Mouse (Mus musculus) brain, embryonic 14.5 days (tissue): ENCODE measurements around the gene Vash2. TPM values are rescaled to one million over a fixed set of nuclear protein-coding genes. Genes with fewer than 3 reads are reported as not detected.
A peak's percentile ranks its signal among the peaks of the same experiment; 100 is the strongest.

ENCODE experiments used
- DNase-seq: peaks from one replicate; pipeline ENCODE4 v3.0.0-alpha.2; 2011; ENCODE audit warnings: low read depth
- CTCF ChIP-seq: fragments of 200-500 bp; IDR thresholded peaks from 2 replicates; pipeline ENCODE4 v1.5.1; 2012; ENCODE audit warnings: inconsistent platforms, mild to moderate bottlenecking, moderate library complexity, borderline replicate concordance; ENCODE audit not compliant: insufficient read depth, insufficient read length; ENCODE audit errors: extremely low read depth
- POLR2A ChIP-seq: fragments of 200-500 bp; IDR thresholded peaks from 2 replicates; pipeline ENCODE4 v1.6.1; 2012; ENCODE audit warnings: mild to moderate bottlenecking, inconsistent platforms, borderline replicate concordance; ENCODE audit not compliant: poor library complexity, insufficient read depth, insufficient read length, severe bottlenecking; ENCODE audit errors: extremely low read depth
- polyA plus RNA-seq: library from polyadenylated mRNA; depleted of rRNA; stranded (reverse); fragments of >200 nt; gene quantifications from 2 replicates; pipeline ENCODE4 v1.2.3, GENCODE M21; 2012; rRNA removed

Vash2 gene
- polyA plus RNA-seq, 1 experiment, result 66.0 TPM

DNA sequence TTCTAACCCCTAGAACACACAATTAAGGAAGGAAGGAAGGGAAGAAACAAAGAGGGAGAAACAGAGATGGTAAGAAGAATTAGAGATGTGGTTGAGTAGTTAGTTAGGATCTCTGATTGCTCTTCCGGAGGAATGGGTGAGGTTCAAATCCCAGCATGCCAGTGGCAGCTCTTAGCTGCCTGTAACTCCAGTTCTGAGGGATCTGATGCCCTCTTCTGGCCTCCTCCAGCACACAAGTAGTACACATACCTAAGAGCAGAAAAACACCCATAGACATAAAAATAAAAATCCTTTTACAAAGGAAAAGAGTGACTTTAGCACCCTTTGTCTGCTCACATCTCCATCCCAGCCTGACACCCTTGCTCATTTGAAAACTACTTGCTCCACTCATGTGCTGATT lies 66.5 kb downstream of the Vash2 start:
- peak; percentile 19 for DNase-seq
- TF ChIP-seq CTCF (no peak), POLR2A (no peak)

DNA sequence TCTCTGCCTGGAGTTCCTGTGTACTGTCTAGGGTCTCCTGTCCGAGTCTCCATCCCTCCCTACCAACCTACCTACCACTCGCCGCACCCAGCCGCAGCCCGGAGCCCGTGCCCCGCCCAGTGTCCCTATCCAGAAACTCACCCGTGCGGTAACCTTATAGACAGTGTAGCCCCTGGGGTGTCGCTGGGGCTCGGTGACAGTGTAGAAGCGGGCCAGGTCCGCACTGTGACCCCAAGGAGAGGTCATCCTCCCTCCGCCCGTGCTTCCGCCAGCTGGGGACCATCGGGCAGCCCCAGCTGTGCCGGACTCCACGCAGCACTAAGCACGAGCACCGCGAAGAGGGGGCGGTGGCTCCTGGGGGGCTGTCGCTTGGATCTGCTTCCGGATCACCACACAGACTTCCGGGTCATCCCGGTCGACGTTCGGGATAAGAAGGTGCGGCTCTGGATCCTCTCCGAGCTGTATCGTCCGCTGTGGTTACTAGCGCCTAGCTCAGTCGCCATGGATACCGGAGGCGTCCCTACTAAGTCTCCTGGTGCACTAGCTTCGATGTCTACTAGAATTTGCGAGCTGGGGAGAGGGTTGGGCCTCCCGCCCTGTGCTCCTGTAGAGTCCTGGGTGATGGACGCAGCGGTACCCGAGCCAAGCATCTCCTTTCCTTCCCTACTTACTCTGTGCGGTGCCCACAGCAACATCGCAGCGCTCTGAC lies 67.5 kb downstream of the Vash2 start, which contains the start of gene Rps6kc1:
Gene Rps6kc1, minus strand, starts transcription at position 356 of the 709 bp plus-strand sequence.
- peak; percentile 78; the same call in 1 of the 2 replicates for TF ChIP-seq POLR2A
- no peak for TF ChIP-seq CTCF
- peak; percentile 93 for DNase-seq

DNA sequence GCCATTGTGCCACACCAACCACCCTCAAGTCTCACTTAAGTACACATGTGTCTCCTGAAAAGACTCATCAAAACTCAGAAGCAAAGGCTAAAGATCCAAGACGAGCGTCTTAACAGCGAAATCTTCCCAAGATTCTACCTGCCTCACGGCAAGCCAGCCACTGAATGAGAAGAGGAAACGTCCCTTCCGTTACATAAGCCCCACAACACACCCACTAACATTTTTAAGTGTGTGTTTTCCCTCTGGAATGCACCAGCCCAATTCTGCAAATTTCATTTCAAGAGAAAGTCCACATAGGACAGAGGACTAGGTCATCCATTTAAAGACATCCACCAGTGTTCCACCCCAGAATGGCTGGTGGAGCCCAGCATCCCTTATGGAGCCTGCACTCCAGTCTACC lies 68.3 kb downstream of the Vash2 start:
- TF ChIP-seq CTCF, result no peak
- TF ChIP-seq POLR2A, result no peak
- DNase-seq, result no peak

DNA sequence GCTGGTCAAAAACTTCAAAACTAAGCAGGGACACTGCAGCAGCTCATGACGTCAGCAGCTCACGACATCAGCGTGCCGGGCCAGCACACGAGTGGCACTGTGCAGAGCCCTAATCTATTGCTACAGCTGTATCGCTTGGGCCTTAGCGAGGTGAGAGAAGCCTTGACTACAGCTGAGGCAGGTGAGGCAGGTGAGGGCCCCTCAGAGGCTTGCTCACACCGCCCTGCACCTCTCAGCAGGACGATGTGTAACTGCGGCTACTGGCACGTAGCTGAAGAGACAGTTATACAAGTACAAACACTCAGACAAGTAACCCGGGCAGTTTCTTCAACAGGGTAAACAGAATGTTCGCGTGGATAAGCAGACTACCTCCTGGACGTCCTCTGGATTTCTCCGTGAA lies 74.4 kb downstream of the Vash2 start:
- no peak for TF ChIP-seq POLR2A
- TF ChIP-seq CTCF, result no peak
- DNase-seq, result no peak

DNA sequence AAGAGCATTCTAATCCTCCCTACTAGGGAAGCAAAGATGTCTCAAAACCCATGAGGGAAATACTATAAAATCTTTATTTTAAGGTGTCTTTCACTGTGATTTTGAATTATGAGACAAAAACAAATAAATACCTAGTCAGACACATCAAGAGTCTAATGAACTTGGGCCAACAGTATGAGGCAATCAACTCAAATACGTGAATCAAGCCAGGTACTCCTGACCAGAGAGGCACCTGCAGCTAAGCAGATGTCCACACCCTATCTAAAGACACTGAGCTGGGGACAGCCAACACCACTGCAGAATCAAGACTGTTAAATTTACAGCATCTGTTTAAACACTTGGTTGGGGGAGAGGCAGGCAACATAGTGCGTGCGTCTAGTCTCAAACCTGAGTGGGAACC lies 75.0 kb downstream of the Vash2 start:
- DNase-seq, result no peak
- TF ChIP-seq POLR2A (no peak), CTCF (no peak)

DNA sequence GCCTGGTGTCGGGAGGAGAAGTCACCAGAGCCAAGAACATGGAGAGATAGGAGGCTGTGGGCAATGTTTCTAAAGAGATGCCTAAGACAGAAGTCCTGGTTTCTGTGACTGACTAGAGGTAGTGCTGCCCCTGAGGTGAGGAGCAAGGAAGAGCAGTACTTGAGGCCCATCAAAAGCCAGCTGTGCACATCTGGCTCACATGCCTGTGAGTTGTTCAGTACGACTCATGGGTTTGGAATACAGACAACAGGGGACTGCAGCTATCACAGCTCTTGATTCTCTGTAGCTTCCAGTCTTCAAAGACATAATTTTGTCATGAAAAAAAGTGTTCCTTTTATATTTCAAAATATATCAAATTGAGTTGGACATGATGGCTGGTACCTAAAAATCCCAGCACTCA lies 78.0 kb downstream of the Vash2 start:
- DNase-seq, result no peak

DNA sequence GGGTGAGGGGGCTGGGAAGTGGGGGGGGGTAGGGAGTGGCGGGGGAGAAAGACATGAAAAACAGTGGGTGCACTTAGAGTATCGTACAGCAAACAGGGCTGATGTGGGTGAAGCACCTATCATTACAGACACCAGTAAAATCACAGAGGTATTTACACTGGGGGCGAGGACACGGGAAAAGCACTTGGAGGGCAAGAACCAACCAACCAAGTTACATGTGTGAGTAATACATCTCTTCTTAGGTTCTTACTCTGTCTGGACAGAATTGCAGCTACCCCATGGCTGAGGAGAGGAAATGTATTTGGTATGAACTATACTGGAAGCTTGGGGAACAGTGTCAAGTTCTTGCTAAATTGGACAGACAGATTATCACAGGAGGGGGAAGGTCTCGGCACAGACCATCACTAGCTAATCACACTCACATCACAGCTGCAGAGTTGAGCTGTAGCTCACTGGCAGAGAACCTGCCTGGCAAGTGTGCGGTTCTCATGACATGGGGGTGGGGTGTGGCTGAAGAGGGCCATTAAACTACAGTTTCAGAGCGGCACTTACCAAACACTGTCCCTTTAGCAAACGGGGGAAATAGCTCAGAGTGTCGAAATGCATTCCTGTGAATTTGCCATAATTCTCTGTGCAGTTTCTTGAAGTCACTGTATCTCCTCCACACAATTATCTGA lies 80.1 kb downstream of the Vash2 start:
- TF ChIP-seq CTCF, result no peak
- no peak for TF ChIP-seq POLR2A
- no peak for DNase-seq

More for the DNA sequence above, 78.0 kb downstream of the Vash2 start:
- TF ChIP-seq POLR2A (no peak), CTCF (no peak)

DNA sequence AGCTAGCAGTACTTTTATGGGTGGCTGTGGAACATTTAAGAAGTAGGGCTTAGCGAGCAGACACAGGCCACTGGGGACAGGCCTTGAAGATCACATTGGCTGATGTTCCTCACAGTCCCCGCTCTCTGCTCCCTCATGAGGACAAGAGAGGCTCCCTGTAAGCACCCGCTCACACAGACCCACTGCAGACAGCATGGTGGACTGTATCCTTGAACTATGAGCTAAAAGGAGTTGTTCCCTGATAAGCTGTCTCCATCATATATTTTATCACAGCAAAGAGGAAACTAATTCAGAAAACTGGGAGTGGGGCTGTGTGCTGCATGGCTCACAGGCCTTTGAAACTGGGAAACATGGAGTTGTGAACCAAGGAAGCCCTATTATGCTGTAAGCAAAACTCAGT lies 80.9 kb downstream of the Vash2 start:
- DNase-seq, result no peak
- no peak for TF ChIP-seq POLR2A
- TF ChIP-seq CTCF, result no peak

Other genes with a start within 250 kb of the Vash2 start
- 14.2 and 25.2 TPM in 2 replicates for gene Rps6kc1, start 67.5 kb downstream of the Vash2 start, polyA plus RNA-seq
- 51.8 and 63.2 TPM in 2 replicates for gene Angel2, start 54.2 kb downstream of the Vash2 start, polyA plus RNA-seq
- 24.6 and 25.0 TPM in 2 replicates for gene Flvcr1, start 46.9 kb upstream of the Vash2 start, polyA plus RNA-seq
- not detected in 2 replicates for gene Spata45, start 57.3 kb upstream of the Vash2 start, polyA plus RNA-seq
- 23.8 and 25.3 TPM in 2 replicates for gene Tatdn3, start 83.6 kb upstream of the Vash2 start, polyA plus RNA-seq
- gene Nsl1, start 83.7 kb upstream of the Vash2 start, polyA plus RNA-seq, result 6.0 and 7.8 TPM in 2 replicates
- gene Batf3, start 118.6 kb upstream of the Vash2 start, polyA plus RNA-seq, result 1.6 and 2.2 TPM in 2 replicates
- not detected in 2 replicates for gene Fam71a, start 185.5 kb upstream of the Vash2 start, polyA plus RNA-seq
- 1.0 and 1.5 TPM in 2 replicates for gene Atf3, start 238.7 kb upstream of the Vash2 start, polyA plus RNA-seq